Mouse (Mus musculus) lung, embryonic 14.5 days (tissue): ENCODE measurements around the gene Parp9. TPM values are rescaled to one million over a fixed set of nuclear protein-coding genes. Genes with fewer than 3 reads are reported as not detected.
"Not testable (repeated sequence)": the region's sequence is repeated elsewhere in the genome, so short reads cannot be mapped to it uniquely, and the experiment has no call there.

ENCODE experiments used
- ATAC-seq: fragments of 200-750 bp; cut with Nextera tagmentation; 2 replicates; pipeline ENCODE4 v1.8.0; 2017; ENCODE audit warnings: mild to moderate bottlenecking, moderate TSS enrichment, moderate library complexity; ENCODE audit not compliant: insufficient read depth
- DNase-seq: peaks from one replicate; pipeline ENCODE4 v3.0.0-alpha.2; 2015
- H3K27ac ChIP-seq: fragments of 300-500 bp; sonication (generic); 2 replicates; pipeline ENCODE4 v1.5.1; 2014; ENCODE audit warnings: low read depth, mild to moderate bottlenecking, moderate library complexity
- H3K27me3 ChIP-seq: fragments of 300-500 bp; sonication (generic); 2 replicates; pipeline ENCODE4 v1.6.1; 2014; ENCODE audit warnings: low read length, control low read depth; ENCODE audit not compliant: insufficient read depth
- H3K36me3 ChIP-seq: fragments of 300-500 bp; sonication (generic); 2 replicates; pipeline ENCODE4 v1.6.1; 2014; ENCODE audit warnings: control low read depth; ENCODE audit not compliant: insufficient read depth
- H3K4me1 ChIP-seq: fragments of 300-500 bp; sonication (generic); 2 replicates; pipeline ENCODE4 v1.6.1; 2014; ENCODE audit warnings: antibody characterized with exemption, control low read depth; ENCODE audit not compliant: insufficient read depth
- H3K4me2 ChIP-seq: fragments of 300-500 bp; sonication (generic); 2 replicates; pipeline ENCODE4 v1.6.1; 2014; ENCODE audit warnings: mild to moderate bottlenecking
- H3K4me3 ChIP-seq: fragments of 300-500 bp; sonication (generic); 2 replicates; pipeline ENCODE4 v1.5.1; 2014; ENCODE audit warnings: low read depth, low read length
- H3K9ac ChIP-seq: fragments of 300-500 bp; sonication (generic); 2 replicates; pipeline ENCODE4 v1.6.1; 2014
- H3K9me3 ChIP-seq: fragments of 300-500 bp; sonication (generic); 2 replicates; pipeline ENCODE4 v1.6.1; 2016; ENCODE audit warnings: low read depth, low read length, control low read depth
- CTCF ChIP-seq: IDR thresholded peaks from 2 replicates; pipeline ENCODE4 v1.5.1; 2016; ENCODE audit warnings: antibody characterized with exemption, low read depth
- WGBS: fragments of 180-500 bp; shearing (Covaris S2); extraction: QIAGEN DNeasy Blood & Tissue Kit; methylation state at CpG from one replicate; pipeline ENCODE4 v1.1.7; 2014; 5-methylcytosine and 5-hydroxymethylcytosine counted together
- polyA plus RNA-seq: library from polyadenylated mRNA; unstranded; fragments of >200 nt; fragmentation: Nextera tagmentation; extraction: Ambion mirVana; gene quantifications from 2 replicates; pipeline ENCODE4 v1.2.1, GENCODE M21; 2014

Gene Parp9
- polyA plus RNA-seq, 1 experiment from 2014 or later, result 5.2 TPM

- Histone ChIP-seq H3K4me3 (no peak overlapping the region), H3K4me1 (no peaks in the 10 kb centered on the region), H3K27ac (no peak overlapping the region), H3K9me3 (no peaks in the 10 kb centered on the region), H3K27me3 (no peaks in the 10 kb centered on the region), H3K36me3 (no peaks in the 10 kb centered on the region), H3K4me2 (no peak overlapping the region), H3K9ac (no peak overlapping the region)
- ATAC-seq (no peak), DNase-seq (no peak)
- no peak for TF ChIP-seq CTCF
- WGBS, result 79% methylated on average over 5 of the region's 5 CpGs
Measured at GRCm38 (mm10) chr16:35952628-35953130, 14.4 kb downstream of the Parp9 start.

- not testable (repeated sequence) for H3K4me2 ChIP-seq, H3K27ac ChIP-seq, ATAC-seq, H3K9me3 ChIP-seq, H3K4me1 ChIP-seq, H3K9ac ChIP-seq, H3K36me3 ChIP-seq, H3K27me3 ChIP-seq, DNase-seq, H3K4me3 ChIP-seq
- WGBS, result 58% methylated on average over 3 of the region's 4 CpGs
Measured at GRCm38 (mm10) chr16:35965991-35966390, 27.7 kb downstream of the Parp9 start.

- WGBS, result 60% methylated on average over 5 of the region's 5 CpGs
- H3K27me3 ChIP-seq, result no peaks in the 10 kb centered on the region
- H3K4me1 ChIP-seq, result no peaks in the 10 kb centered on the region
- DNase-seq, result no peak
- H3K9ac ChIP-seq, result no peak overlapping the region
- no peak overlapping the region for H3K4me3 ChIP-seq
- ATAC-seq, result no peak
- H3K27ac ChIP-seq, result no peak overlapping the region
- TF ChIP-seq CTCF, result no peak
- no peak overlapping the region for H3K4me2 ChIP-seq
- H3K36me3 ChIP-seq, result no peaks in the 10 kb centered on the region
- H3K9me3 ChIP-seq, result no peaks in the 10 kb centered on the region
Measured at GRCm38 (mm10) chr16:35966411-35967115, 28.3 kb downstream of the Parp9 start.

GRCm38 (mm10) chr16:35967319-35967718 is 29.0 kb downstream of the Parp9 start:
- no peak for ATAC-seq
- Histone ChIP-seq H3K4me2 (no peak overlapping the region), H3K27me3 (no peaks in the 10 kb centered on the region), H3K4me3 (no peak overlapping the region), H3K27ac (no peak overlapping the region), H3K9ac (no peak overlapping the region), H3K4me1 (no peaks in the 10 kb centered on the region), H3K9me3 (no peaks in the 10 kb centered on the region), H3K36me3 (no peaks in the 10 kb centered on the region)
- 76% methylated on average over 4 of the region's 4 CpGs for WGBS
- peak; percentile 23; the same call in 1 of the 2 replicates for TF ChIP-seq CTCF
- DNase-seq, result no peak

GRCm38 (mm10) chr16:35968149-35968548 is 29.9 kb downstream of the Parp9 start:
- ATAC-seq, result no peak
- H3K4me2 ChIP-seq, result no peak overlapping the region

GRCm38 (mm10) chr16:35974021-35974420 is 35.8 kb downstream of the Parp9 start:
- H3K4me2 ChIP-seq, result no peak overlapping the region
- no peaks in the 10 kb centered on the region for H3K9me3 ChIP-seq
- no peaks in the 10 kb centered on the region for H3K27me3 ChIP-seq
- H3K36me3 ChIP-seq, result no peaks in the 10 kb centered on the region
- no peak for TF ChIP-seq CTCF
- WGBS, result 35% methylated on average over 1 of the region's 1 CpGs
- H3K4me3 ChIP-seq, result no peak overlapping the region
- no peak overlapping the region for H3K9ac ChIP-seq
- ATAC-seq (no peak), DNase-seq (no peak)
- H3K4me1 ChIP-seq, result no peaks in the 10 kb centered on the region
- H3K27ac ChIP-seq, result no peak overlapping the region

More at GRCm38 (mm10) chr16:35968149-35968548, 29.9 kb downstream of the Parp9 start:
- Histone ChIP-seq H3K4me1 (no peaks in the 10 kb centered on the region), H3K4me3 (no peak overlapping the region), H3K9me3 (no peaks in the 10 kb centered on the region), H3K27ac (no peak overlapping the region), H3K36me3 (no peaks in the 10 kb centered on the region), H3K9ac (no peak overlapping the region), H3K27me3 (no peaks in the 10 kb centered on the region)
- 25% methylated on average over 2 of the region's 2 CpGs for WGBS
- DNase-seq, result no peak
- no peak for TF ChIP-seq CTCF

- not testable (repeated sequence) for DNase-seq, H3K4me2 ChIP-seq, H3K27me3 ChIP-seq, H3K4me3 ChIP-seq, H3K9me3 ChIP-seq, H3K9ac ChIP-seq, H3K27ac ChIP-seq, H3K36me3 ChIP-seq, H3K4me1 ChIP-seq, ATAC-seq
- WGBS, result 89% methylated on average over 1 of the region's 1 CpGs
Measured at GRCm38 (mm10) chr16:35978450-35978849, 40.2 kb downstream of the Parp9 start, which contains the start of gene Kpna1. Gene Kpna1 (plus strand): TSS chr16:35978750.
